Mouse (Mus musculus) adrenal gland, adult 18-20 months (tissue): ENCODE results near the gene Olfr1513. TPM values are rescaled to one million over a fixed set of nuclear protein-coding genes. Genes with fewer than 3 reads are reported as not detected.
"Not testable (repeated sequence)": the region's sequence is repeated elsewhere in the genome, so short reads cannot be mapped to it uniquely, and the experiment has no call there.

ENCODE experiments used
- DNase-seq, 2 experiments: peaks; one replicate each; pipeline ENCODE4 v3.0.0; 2021 to 2022; ENCODE audit warnings: low spot score in 2 of 2
- long read RNA-seq, 2 experiments: library from polyadenylated mRNA; stranded (forward); transcript quantifications; one replicate each; pipeline ENCODE4 v2.0.0; 2021
- total RNA-seq, 2 experiments: library from RNA; stranded (reverse); gene quantifications; 1 replicate in 1 of 2; 2 replicates in 1 of 2; pipeline ENCODE4 v1.2.3; 2021

Olfr1513 gene
- total RNA-seq: not detected
- long read RNA-seq, experiment 1: 0 reads
- long read RNA-seq, experiment 2: 0 reads

DNA sequence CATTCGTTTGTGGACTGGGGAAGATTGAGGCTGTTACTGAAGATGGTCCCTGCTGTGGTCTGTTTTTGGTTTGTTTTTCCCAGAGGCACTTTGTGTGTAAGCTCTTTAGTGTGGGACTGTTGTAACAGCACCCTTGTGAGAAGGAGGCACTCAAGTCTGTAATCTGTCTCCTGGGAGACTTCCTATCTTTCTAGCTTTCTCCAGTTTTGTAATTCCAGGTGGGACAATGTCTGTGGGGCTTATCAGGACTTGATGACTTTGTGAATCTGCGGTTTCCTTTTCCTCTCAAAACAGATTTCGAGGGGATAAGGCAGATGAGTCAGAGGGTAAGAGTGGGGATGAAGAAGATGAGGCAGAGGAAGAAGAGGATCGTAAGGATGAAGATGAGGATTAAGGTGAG is at the start of gene Olfr1513:
TSS of gene Olfr1513 (minus strand) at position 101 of the 400 bp plus-strand sequence.
- DNase-seq: no peak

DNA sequence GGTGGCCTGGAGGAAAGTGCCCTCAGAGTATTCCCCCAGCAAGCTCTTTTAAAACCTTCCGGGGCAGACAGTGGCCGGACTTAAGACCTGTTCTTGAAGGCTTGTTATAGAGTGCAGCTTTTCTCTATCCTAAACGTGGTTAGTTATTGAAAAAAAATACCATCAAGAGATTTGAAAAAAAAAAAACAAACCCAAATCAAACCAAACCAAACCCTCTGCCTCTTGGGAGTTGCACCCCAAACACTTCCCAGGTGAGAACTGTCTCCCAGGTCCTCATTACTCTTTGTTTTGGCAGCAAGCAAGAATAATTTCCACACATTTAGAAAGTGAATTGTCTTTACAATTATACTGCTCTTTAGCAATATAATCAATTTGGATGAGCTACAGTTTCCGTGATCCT is 41.1 kb upstream of the Olfr1513 start, which contains the start of gene Olfr1511:
TSS of gene Olfr1511 (minus strand) at position 101 of the 400 bp plus-strand sequence.
- no peak for DNase-seq

DNA sequence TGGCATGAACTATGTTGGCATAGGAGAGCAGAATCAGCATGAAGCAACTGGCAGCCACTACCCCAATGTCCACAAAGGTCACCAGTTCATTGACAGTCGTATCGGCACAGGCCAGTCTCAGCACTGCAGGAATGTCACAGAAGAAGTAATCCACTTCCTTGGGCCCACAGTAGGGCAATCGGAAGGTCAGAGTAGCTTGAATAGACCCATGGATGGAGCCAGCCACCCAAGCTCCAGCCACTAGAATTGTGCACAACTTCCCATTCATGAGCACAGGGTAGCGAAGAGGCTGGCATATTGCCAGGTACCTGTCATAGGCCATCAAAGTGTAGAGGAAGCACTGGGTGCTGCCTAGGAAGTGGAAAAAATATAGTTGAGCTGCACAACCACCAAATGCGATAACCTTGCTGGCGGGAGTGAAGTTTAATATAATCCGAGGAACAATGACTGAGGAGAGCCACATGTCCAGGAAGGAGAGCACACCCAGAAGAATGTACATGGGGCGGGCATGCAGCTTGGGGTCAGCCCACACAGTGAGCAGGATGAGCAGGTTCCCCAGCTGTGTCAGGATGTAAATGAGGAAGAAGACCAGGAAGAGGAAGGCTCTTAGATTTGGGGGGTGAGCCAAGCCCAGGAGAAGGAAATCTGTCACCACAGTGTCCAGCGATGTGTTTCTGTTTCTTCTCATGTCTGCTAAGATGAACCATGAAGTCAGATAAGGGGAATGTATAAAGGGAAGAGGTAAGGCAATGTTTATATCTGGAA is 34.1 kb upstream of the Olfr1513 start:
- not testable (repeated sequence) for DNase-seq

DNA sequence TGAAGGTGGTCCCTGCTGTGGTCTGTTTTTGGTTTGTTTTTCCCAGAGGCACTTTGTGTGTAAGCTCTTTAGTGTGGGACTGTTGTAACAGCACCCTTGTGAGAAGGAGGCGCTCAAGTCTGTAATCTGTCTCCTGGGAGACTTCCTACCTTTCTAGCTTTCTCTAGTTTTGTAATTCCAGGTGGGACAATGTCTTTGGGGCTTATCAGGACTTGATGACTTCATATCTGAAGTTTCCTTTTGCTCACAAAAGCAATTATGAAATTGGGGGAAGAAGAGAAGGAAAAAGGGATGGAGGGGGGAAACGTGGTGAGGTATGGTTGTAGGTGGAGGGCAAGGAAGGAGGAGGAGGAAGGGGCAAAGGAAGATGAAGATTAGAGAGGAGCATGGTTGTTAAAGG is 22.9 kb upstream of the Olfr1513 start, which contains the start of gene Olfr1512:
TSS of gene Olfr1512 (minus strand) at position 101 of the 400 bp plus-strand sequence.
- DNase-seq: no peak

DNA sequence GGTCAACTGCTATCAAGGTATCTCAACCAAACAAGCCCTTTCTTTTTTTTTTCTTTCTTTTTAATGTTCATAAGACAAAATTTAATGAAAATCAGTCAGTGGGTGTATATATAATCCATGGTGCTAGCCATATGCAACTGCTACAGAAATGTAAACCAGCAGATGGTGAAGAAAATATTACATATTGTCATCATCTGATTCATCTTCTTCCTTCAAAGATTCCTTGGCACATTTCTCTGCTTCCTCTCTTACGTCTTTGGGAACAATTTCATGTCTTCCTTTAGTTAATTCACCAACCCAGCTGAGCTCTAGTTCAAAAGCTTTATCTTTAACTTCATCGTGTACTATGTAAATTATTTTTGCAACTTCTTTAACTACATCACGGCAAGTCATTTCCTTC is 12.5 kb upstream of the Olfr1513 start:
- no peak for DNase-seq

DNA sequence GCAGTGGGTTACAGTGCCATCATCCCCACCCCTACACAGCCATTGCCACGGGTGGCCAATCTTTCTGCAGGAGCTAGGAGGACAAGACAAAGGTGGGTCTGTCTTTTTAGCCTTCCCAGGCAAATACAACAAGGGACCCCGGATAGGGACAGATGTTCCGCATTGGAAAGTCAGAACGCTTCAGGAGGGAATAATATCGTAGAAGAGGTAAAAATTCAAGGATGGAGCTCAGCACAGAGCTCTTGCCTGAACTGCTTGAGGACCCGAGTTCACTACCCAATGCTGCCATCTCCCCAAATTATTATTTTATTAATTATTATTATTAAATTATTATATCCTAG is 16.7 kb downstream of the Olfr1513 start:
- no peak for DNase-seq

DNA sequence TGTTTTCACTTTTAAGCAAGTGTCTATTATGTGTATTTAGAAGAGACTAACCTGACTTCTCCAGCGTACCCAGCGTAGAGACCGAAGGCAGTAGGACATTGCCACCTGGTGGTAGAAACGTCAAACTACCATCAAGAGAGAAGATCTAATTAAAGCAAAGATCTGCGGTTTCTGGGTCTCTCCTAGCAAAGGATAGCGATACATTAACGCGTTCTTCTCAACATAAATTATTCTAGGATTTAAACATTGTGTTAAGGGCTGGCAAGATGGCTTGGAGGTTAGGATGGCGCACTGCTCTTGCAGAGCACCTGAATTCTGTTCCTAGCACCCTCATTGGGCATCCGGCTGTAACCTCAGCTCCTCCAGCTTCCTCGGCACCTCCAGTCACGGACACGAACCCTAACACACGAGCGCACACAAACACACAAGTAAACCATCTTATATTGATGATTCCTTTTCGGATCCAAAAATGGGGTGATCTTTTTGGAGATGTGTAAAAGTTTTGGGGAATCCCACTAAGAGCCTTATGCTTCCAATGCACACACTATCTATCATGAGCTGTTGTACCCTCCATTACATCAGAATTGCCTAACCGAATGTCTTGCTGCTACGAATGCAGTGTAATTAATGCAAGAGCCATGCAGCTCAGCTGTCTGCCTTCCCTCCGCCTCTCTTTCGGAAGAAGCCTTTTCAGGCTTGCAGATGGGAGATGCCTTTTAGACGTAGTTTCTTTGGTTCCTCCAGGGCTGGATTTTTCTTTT is 17.3 kb downstream of the Olfr1513 start:
- DNase-seq: peak; percentile 38 to 47

DNA sequence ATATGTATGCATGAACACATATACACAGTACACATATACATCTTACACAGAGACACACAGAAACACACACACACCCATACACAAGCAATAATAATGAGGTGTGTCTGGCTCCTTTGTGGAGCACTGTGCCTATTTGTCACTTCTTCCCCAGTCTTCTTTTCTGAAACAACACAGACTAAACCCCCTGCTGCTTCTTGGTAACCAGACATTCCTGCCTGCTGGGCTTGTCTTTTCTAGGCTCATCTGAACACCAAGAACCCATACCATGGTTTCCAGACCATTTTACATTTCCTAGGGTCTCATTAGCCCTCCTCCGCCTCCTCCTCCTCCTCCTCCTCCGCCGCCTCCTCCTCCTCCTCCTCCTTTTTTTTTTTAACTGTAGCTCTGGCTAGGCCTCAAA is 24.0 kb downstream of the Olfr1513 start:
- DNase-seq: no peak

DNA sequence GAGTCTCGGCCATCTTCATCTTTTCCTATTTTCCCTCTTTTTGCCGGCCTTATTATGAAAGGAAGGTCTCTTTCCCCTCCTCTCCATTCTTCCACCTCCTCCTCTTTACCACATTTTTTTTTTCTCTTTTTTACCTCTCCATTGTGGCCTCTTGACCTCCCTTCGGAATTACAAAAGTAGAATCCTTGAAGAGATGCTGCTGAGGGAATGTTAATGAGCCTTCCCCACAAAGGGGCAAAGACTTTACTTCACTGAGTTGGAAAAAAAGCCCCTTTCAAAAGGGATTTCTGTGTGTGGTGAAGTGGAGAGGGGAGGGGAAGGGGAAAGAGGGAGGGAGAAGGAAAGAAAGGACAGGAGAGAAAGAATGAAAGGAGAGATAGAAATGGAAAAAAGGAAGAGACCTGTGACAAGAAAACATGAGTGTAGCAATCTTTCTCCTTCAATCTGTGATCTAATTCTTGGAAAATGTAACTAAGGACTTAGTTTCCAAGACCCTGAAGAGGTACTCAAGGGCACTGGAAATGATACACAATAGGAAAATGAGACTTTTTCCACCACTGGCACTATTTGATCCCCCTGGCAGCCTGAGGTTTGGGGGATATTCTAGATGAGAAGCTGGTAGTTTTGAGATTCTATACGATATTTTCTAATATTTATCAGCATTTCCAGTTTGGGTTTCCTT is 25.0 kb downstream of the Olfr1513 start:
- DNase-seq: no peak

DNA sequence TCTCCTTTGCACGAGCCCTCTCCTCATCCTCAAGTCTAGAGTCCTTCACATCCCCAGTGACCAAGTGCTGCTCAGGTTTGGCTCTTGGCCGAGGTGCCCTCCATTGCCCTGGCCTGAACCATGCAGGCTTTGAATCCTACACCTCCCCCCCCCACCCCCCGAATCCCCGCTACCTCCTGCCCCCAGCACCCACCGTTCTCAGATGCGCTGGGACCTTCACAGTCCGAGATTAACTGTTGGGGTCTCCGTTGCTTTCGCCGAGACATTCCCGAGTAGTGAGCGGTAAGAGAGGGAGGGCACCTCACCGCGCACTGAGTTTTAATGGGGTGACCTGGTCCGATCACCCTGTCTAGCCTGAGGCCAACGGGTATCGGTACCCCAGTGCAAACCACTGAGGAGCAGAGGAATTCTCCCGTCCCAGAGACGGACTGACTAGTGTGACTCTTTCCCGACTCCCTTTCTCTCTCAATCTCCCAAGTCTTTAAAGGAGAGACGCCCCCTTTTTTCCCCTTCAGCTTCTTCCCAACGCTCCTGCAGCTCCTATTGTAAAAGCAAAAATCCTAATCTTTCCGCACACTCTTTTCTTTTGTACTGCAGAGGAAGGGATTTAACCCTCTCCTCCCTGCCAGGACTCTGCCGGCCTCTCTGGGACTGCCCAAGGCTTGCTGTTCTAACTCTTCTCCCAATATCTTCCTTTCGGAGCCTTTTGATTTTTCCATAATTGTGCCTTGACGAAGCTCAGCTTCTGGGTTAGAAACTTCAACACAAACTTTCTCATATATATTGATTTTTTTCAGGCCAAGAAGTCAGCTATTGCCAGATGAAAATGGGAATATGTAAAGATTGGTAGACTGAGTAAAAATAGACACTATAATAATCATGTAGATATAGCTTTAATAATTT is 28.0 kb downstream of the Olfr1513 start, which contains the start of gene Sall2:
TSS of gene Sall2 (minus strand) at position 853 of the 903 bp plus-strand sequence.
- no peak for DNase-seq

DNA sequence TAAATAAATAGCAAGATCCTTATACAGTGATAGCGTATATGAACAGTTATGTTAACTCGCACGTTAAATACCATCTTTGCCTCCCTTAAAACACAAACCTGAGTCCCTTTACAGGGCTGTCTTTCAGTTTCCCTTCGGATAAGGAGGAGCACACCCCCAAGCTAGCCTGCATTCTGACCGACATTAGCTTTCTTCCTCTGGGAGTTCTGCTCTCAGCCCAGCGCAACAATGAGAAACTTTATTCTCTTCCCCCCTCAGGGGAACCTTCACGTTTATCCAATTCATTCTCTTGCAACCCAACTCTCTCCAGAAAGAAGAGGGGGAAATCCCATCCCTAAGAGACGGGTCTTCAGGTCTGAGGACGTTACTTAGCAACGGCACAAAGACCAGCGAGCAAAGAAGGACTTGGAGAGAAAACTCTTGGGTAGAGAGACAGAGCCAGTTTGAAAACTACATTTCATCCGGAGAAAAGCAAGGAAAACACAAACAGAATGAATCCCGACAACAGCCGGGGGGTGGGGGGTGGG is 28.8 kb downstream of the Olfr1513 start:
- no peak for DNase-seq

DNA sequence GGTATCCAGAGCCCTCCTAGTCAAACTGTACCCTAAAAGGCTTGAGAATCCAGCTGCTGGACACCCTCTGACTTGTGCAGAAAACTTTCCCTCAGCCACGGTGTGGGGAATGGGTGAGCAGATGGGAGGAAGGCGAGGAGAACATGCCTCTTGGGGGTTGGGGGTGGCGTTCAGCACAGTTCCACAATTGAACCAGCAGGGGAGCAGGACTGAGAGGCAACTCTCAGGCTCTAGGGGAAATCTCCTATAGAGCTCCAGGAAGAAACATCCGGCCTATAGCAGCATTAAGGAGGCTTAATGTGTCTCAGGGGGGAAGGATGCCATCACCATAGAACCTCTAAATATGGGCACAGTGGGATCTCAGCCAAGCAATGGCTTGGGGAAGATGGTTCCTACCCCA is 30.3 kb downstream of the Olfr1513 start:
- DNase-seq: no peak

DNA sequence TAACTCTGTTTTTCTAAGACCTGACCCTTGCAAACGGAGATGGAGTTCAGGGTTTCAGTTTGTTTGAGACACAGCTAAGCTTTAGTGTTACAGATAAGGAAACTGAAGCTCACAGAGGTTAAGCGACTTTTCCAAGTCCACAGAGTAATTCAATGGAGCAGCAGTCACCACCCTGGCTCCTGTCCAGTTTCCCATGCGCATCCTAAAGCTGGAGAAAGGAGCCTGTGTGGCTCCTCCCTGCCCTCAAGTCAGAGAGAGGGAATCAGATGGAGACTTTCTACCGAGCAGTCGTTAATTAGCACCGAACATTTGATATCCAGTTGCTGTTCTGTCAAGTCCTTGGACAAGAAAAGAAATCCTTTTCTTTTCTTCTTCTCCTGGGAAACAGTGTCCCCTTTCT is 36.8 kb downstream of the Olfr1513 start:
- DNase-seq: no peak

DNA sequence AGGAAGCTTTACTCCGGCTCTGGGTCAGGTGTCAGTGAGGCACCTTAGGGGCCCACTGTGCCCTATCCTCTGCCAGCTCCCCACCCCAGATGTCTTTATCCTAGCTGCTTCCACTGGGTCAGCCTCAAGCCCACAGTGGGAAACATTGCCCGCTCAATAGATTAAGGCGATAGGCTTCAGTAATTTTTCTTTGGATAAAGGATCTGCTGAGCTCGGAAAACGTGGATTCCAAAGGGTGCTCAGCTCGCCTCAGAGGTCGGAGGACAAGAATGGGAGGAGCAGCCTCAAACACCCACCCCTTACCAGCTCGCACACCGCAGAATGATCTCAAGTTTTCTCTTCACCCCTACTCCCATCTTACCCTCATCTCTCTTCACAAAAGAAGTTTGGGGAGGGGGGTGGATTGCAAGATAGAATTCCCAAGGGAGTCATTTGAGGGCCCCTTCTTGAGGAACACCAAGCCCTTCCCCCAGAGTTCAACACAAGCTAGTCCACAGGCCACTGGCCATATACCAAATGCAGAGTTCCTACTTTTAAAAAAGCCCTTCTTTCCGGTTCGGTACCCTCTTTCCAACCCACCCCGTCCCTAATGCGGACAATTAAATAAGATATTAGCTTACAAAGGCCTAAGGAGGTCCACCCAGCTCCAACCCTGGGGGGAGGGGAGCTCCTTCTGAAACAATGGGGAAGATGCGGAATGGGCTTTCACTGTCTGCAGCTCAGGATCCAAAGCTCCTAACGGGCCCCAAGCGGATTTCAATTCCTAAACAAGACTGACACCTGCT is 39.6 kb downstream of the Olfr1513 start:
- no peak for DNase-seq

DNA sequence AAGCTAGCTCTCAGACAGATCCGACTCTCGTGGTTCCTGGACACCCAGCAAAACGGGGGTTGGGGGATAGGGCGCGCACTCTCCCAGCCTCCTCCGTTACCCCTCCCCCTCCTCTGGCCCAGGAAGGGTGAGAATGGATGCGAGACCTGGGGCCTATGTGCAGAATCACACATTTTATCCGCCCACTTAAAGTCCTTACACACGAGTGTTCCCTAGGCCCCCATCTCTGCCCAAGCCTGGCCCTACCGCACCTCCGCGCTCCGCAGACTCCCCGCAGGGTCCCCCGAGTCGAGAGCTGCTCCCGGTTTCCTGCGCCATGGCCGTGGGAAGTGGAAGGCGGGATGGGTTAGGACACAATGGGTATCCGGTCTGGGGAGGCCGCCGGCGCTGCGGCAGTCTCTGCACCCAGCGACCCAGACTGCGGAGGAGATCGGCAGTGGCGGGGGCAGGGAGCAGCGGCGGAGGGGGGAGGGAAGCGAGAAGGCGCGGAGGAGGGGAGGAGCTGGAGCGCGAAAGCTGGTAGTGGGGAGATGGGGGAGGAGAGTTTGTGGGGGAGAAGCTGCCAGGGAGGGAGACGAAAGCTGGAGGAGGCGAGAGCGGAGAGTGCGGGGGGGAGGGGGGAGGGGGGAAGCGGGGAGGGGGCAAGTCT is 40.3 kb downstream of the Olfr1513 start:
- peak; percentile 63 to 64 for DNase-seq

DNA sequence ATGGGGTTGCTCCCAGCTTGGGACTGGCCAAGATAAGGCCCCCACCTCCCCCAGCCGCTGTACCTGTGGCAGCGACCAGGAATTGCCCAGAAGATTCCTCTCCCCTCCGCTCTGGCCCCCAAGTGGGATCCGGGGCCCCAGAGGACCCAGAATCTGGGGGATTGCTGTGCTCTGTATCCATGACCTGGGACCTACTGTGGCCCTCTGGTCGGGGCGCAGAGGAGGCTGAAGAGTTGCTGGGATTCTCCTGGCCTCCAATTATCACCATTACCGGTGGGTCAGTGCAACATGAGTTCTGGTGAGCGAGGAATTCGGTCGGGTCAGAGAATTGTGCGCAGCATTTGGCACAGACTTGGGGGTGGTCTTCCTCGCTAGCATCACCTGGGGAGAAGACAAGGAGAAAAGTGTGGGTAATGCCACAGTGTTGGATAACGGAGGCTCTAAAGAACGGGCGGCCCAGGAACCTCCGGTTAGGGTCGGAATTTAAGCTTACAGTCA is 40.9 kb downstream of the Olfr1513 start:
- no peak for DNase-seq

DNA sequence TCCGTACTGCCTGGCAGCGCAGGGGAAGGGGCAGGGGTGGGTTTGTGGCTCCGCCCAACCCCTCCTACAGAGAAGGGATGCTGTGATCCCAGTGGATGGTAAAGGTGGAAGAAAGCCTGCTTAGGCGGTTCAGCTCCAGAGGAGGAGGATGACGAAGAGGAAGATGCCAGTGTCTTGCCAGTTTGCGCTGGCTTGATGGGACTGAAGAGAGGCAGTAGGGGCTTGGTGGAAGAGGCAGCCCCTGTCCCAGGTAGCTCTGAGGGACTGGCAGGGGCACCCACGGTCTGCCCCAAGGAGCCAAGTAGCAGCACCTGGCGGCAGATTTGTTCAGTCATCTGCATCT is 41.4 kb downstream of the Olfr1513 start:
- DNase-seq: no peak

DNA sequence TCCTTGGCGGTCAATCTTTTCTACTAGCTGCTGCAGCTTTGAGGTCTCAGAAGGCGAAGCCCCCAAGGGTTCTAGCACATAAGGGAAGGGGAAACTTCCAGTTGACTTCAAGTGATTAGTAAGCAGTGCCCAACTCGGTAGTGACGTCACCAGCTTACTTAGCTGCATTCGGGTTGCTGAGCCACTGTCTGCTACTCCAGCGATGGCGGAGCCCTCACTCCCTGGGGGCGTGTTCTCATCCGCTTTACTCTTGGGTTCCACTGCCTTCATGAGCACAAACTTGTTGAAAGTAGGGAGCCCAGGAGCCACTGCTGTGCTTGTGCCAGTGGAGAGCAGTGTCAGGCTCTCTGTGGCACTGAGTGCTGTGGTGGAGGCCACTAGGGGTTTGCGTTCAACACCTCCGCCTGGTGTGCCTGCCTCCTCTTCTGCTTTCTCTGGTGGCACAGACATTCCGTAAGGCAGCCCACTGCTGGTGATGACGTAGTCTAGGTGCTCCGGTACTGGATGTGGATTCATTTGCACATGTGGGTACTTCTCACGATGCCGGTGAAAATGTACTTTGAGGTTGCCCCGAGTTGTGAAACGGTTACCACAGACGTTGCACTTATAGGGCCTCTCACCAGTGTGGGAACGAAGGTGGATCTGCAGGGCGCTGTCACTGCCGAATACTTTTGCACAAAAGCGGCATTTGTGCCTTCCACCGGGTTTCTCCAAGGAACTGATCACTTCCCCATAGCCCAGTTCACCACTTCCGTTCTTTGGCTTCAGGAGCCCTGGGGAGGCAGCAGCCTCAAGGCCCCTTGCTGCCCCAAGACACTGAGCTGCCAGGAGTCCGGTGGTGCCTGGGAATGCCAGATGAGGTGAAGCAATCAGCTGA is 42.0 kb downstream of the Olfr1513 start:
- no peak for DNase-seq
